Mouse (Mus musculus) CH12.LX (cell line): ENCODE measurements around the gene Tbc1d22a.

Experiments
- CHD2 ChIP-seq: IDR thresholded peaks from 2 replicates; pipeline ENCODE4 v1.6.1; 2011; ENCODE audit warnings: low read length, improper control_type of control experiment
- CTCF ChIP-seq, 2 experiments: IDR thresholded peaks in 1 of 2; conservative IDR thresholded peaks in 1 of 2; 2 replicates each; pipeline ENCODE4 v1.5.1; 2011 to 2012; ENCODE audit warnings: low read depth in 2 of 2, low read length in 2 of 2, improper control_type of control experiment in 1 of 2, inconsistent platforms in 1 of 2, mild to moderate bottlenecking in 1 of 2, moderate library complexity in 1 of 2
- E2F4 ChIP-seq: IDR thresholded peaks from 2 replicates; pipeline ENCODE4 v1.6.1; 2011; ENCODE audit warnings: low read depth, low read length, improper control_type of control experiment; ENCODE audit not compliant: insufficient replicate concordance
- EP300 ChIP-seq: IDR thresholded peaks from 2 replicates; pipeline ENCODE4 v1.6.1; 2011; ENCODE audit warnings: low read length, improper control_type of control experiment
- MAFK ChIP-seq: IDR thresholded peaks from 2 replicates; pipeline ENCODE4 v1.6.1; 2011; ENCODE audit warnings: low read length, improper control_type of control experiment; ENCODE audit not compliant: insufficient replicate concordance
- POLR2A ChIP-seq: IDR thresholded peaks from 2 replicates; pipeline ENCODE4 v1.6.1; 2011; ENCODE audit warnings: low read depth, mild to moderate bottlenecking, improper control_type of control experiment, low read length
- RCOR1 ChIP-seq: conservative IDR thresholded peaks from 2 replicates; pipeline ENCODE4 v1.6.1; 2012; ENCODE audit warnings: low read depth, mild to moderate bottlenecking, inconsistent platforms, low read length, improper control_type of control experiment
- TCF12 ChIP-seq: IDR thresholded peaks from 2 replicates; pipeline ENCODE4 v1.6.1; 2014; ENCODE audit warnings: low read depth, mild to moderate bottlenecking, inconsistent platforms, low read length, improper control_type of control experiment
- ZKSCAN1 ChIP-seq: IDR thresholded peaks from 2 replicates; pipeline ENCODE4 v1.6.1; 2012; ENCODE audit warnings: low read depth, inconsistent platforms, low read length, improper control_type of control experiment, borderline replicate concordance
- ZNF384 ChIP-seq: IDR thresholded peaks from 2 replicates; pipeline ENCODE4 v1.6.1; 2012; ENCODE audit warnings: low read depth, low read length, improper control_type of control experiment, inconsistent platforms

GRCm38 (mm10) chr15:86256728-86257179 lies 42.5 kb downstream of the Tbc1d22a start:
- no peak for TF ChIP-seq CTCF (conservative IDR thresholded peaks at IDR 0.05 in 1 of 2, IDR thresholded peaks at IDR 0.05 in 1 of 2; ENCODE audit: low read depth in 2 of 2, low read length in 2 of 2)
- TF ChIP-seq POLR2A, result no peak
- TF ChIP-seq EP300, result no peak
- TF ChIP-seq CHD2, result no peak
- TF ChIP-seq MAFK, result no peak
- no peak for TF ChIP-seq ZKSCAN1
- TF ChIP-seq ZNF384, result no peak
- no peak for TF ChIP-seq RCOR1
- no peak for TF ChIP-seq TCF12
- TF ChIP-seq E2F4, result no peak
